Mouse (Mus musculus): ENCODE results near the gene Psmd9. TPM values are rescaled to one million over a fixed set of nuclear protein-coding genes. Genes with fewer than 3 reads are reported as not detected.

Gene Psmd9
- polyA plus RNA-seq, 1 experiment from 2014 or later = 92.0 TPM

- DNase-seq (ENCODE audit: low spot score) = peak; percentile 60
- Histone ChIP-seq H3K36me3 (peaks cover 29% of the 10 kb centered on the region), H3K9me3 (replicated peaks) (no peaks in the 10 kb centered on the region), H3K4me1 (peaks cover 62% of the 10 kb centered on the region), H3K27ac (peak overlapping the region; percentile 100), H3K4me3 (peak overlapping the region; percentile 99), H3K27me3 (ENCODE audit: low read depth, poor library complexity, severe bottlenecking) (no peaks in the 10 kb centered on the region)
- WGBS = under 1% methylated on average over 28 of the region's 28 CpGs
Measured at GRCm38 (mm10) chr5:123139722-123140627, 29.2 kb upstream of the Psmd9 start.

- peak; percentile 92 for DNase-seq (ENCODE audit: low spot score)
- peaks cover 62% of the 10 kb centered on the region for H3K4me1 ChIP-seq
- under 1% methylated on average over 31 of the region's 31 CpGs for WGBS
Measured at GRCm38 (mm10) chr5:123140694-123141554, 28.3 kb upstream of the Psmd9 start.

DNA sequence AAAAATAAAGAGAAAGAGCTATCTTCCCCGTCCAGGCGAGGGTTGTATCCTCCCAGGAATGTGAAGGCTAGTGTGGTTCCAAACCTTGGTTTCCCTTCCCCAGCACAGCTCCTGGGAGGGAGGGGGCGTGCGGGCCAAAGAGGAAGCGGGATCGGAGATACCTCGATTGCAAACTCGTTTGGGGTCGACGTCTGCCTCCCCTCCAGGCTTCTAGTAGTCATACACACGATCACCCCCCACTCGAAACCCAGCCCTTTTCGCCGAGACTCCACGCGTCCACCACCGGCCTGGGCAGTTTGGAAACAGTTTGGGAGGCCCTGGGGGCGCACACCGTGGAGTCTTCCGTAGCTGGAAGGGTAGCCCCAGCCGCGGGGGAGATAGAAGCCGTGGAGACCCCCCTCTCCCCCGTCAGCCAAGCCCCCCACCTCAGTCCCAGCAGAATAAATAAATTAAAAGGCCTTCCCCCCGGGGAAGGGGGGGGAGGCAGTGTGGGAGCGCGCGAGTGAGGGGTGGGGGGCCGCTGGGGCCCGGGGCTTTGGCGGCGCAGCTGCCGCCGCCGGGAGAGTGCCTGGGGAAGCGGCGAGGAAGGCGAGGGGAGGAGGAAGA lies 27.6 kb upstream of the Psmd9 start:
- peaks cover 33% of the 10 kb centered on the region for H3K36me3 ChIP-seq
- H3K4me3 ChIP-seq = peak overlapping the region; percentile 99
- H3K27me3 ChIP-seq (ENCODE audit: low read depth, poor library complexity, severe bottlenecking) = no peaks in the 10 kb centered on the region
- H3K9me3 ChIP-seq (replicated peaks) = no peaks in the 10 kb centered on the region
- peak overlapping the region; percentile 100 for H3K27ac ChIP-seq
- H3K4me1 ChIP-seq = peaks cover 60% of the 10 kb centered on the region
- under 1% methylated on average over 38 of the region's 38 CpGs for WGBS
- peak; percentile 76 for DNase-seq (ENCODE audit: low spot score)

More at GRCm38 (mm10) chr5:123140694-123141554, 28.3 kb upstream of the Psmd9 start:
- Histone ChIP-seq H3K27ac (peak overlapping the region; percentile 100), H3K36me3 (peaks cover 28% of the 10 kb centered on the region), H3K27me3 (ENCODE audit: low read depth, poor library complexity, severe bottlenecking) (no peaks in the 10 kb centered on the region), H3K4me3 (peak overlapping the region; percentile 99), H3K9me3 (replicated peaks) (no peaks in the 10 kb centered on the region)

DNA sequence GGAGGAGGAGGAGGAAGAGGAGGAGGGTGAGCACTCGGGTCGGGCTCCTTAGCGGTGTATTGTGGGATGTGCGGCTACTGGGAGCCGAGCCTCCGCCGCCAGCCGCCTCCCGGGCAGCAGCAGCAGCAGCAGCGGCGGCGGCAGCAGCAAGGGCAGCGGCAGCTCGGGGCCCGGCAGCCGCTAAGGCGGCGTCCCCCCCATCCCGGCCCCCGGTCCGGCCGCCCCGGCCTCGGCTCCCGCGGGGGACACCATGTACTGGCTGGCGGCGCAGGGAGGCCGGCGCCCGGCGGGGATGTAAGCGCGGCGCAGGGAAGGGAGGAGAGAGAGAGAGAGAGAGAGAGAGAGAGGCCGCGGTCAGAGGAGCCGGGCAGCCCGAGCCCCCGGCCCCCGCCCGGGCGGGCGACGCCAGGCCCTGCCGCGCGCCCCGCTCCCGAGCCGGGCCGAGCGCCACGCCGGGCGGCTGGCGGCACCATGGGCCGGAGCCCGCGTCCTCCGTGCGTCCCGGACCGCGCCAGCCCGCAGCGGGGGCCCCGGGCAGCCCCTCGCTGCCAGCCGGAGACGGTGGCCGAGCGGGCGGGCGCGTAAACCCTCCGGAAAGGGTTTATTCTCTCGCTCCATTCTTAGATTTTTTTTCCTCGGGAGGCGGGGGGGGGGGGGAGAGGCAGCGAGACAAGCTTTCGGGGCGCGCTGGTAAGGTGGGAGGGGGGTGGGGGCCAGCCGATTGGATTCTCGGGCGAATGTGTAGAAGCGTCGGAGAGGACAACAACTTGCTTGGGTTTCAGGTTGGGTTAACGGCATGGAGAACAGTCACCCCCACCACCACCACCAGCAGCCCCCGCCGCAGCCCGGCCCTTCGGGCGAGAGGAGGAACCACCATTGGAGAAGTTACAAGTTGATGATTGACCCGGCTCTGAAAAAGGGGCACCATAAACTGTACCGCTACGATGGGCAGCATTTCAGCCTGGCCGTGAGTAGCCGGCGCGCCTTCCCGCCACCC lies 26.8 kb upstream of the Psmd9 start, which contains the start of gene Setd1b:
Gene Setd1b (plus strand): TSS at position 33 of the 997 bp plus-strand sequence.
- no peaks in the 10 kb centered on the region for H3K27me3 ChIP-seq (ENCODE audit: low read depth, poor library complexity, severe bottlenecking)
- DNase-seq (ENCODE audit: low spot score) = peak; percentile 60
- peak within 1 kb of the TSS; percentile 100 for H3K27ac ChIP-seq
- peaks cover 37% of the 10 kb centered on the region for H3K36me3 ChIP-seq
- peak within 1 kb of the TSS; percentile 99 for H3K4me3 ChIP-seq
- under 1% methylated on average over 88 of the region's 103 CpGs for WGBS
- no peaks in the 10 kb centered on the region for H3K9me3 ChIP-seq (replicated peaks)
- H3K4me1 ChIP-seq = peaks cover 53% of the 10 kb centered on the region

DNA sequence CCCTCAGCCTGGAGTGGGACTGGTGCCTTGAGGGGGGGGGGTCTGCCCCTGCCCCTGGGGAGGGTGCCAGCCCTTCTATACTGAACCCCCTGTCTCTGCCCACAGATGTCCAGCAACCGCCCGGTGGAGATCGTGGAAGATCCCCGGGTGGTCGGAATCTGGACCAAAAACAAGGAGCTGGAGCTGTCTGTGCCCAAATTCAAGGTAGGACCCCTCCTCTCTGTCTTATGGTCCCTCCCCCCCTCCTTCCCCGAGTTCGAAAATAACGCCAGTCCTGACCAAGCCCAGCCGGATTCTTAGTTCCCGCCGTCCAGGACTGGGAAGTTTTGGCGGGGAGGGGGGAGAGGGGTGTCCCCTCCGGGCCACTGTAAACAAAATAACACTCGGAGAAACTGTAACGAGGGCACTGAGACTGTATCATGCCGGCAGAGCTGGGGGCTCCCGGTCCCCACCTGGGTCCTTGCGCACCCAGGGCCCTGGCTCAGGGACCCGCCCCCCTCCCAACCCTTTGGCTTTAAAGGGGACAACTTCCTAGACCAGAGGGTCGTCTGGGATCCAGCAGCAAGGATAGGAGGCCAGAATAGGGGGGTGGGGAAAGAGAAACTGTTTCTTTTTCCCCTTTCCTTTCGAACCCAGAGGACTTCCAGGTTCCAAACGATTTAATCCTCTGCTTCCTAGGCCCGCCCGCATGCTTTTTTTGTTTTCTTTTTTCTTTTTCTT lies 25.8 kb upstream of the Psmd9 start:
- H3K27me3 ChIP-seq (ENCODE audit: low read depth, poor library complexity, severe bottlenecking) = no peaks in the 10 kb centered on the region
- H3K9me3 ChIP-seq (replicated peaks) = no peaks in the 10 kb centered on the region
- peak overlapping the region; percentile 99 for H3K4me3 ChIP-seq
- peaks cover 49% of the 10 kb centered on the region for H3K4me1 ChIP-seq
- peak; percentile 65 for DNase-seq (ENCODE audit: low spot score)
- 2% methylated on average over 24 of the region's 24 CpGs for WGBS
- H3K27ac ChIP-seq = peak overlapping the region; percentile 100
- H3K36me3 ChIP-seq = peaks cover 44% of the 10 kb centered on the region

DNA sequence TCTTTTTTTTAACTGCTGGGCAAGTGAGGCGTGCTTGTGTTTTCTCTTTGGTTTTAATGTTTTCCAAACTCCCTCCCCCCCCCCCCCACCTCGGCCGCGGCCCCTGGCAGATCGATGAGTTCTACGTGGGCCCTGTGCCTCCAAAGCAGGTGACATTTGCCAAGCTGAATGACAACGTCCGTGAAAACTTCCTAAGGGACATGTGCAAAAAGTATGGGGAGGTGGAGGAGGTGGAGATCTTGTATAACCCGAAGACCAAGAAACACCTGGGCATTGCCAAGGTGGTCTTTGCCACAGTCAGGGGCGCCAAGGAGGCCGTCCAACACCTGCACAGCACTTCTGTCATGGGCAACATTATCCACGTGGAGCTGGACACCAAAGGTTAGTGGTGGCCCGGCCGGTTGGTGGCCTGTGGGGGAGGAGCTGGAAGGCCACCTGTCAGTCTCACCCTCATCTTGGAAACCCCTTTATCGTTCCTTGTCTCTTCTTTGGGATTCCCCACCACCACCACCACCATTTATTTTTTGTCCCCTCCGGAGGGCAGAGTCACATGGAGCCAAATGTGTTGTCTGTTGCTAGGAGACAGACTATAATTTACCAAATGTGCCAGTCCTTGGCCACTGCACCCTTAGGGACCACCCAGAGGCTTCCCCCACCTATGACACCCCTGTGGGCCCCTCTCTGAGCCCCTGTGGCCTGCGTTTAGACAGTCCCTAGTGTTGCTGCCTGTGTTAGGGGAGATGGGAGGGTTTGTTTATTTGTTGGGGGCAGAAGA lies 25.1 kb upstream of the Psmd9 start:
- 8% methylated on average over 17 of the region's 17 CpGs for WGBS
- peak overlapping the region; percentile 99 for H3K4me3 ChIP-seq
- peaks cover 51% of the 10 kb centered on the region for H3K36me3 ChIP-seq
- H3K27ac ChIP-seq = peak overlapping the region; percentile 100; the same call in 1 of the 2 replicates
- no peaks in the 10 kb centered on the region for H3K27me3 ChIP-seq (ENCODE audit: low read depth, poor library complexity, severe bottlenecking)
- DNase-seq (ENCODE audit: low spot score) = peak; percentile 46
- H3K9me3 ChIP-seq (replicated peaks) = no peaks in the 10 kb centered on the region
- peaks cover 52% of the 10 kb centered on the region for H3K4me1 ChIP-seq

- 43% methylated on average over 20 of the region's 20 CpGs for WGBS
- H3K36me3 ChIP-seq = peaks cover 59% of the 10 kb centered on the region
- DNase-seq (ENCODE audit: low spot score) = no peak
- no peaks in the 10 kb centered on the region for H3K27me3 ChIP-seq (ENCODE audit: low read depth, poor library complexity, severe bottlenecking)
- H3K4me3 ChIP-seq = peak overlapping the region; percentile 99
- H3K9me3 ChIP-seq (replicated peaks) = no peaks in the 10 kb centered on the region
- H3K4me1 ChIP-seq = peaks cover 57% of the 10 kb centered on the region
- H3K27ac ChIP-seq = 0 out of 2 replicates have a peak overlapping the region, but pooled peaks have one; percentile 100
Measured at GRCm38 (mm10) chr5:123144746-123145590, 24.2 kb upstream of the Psmd9 start.

DNA sequence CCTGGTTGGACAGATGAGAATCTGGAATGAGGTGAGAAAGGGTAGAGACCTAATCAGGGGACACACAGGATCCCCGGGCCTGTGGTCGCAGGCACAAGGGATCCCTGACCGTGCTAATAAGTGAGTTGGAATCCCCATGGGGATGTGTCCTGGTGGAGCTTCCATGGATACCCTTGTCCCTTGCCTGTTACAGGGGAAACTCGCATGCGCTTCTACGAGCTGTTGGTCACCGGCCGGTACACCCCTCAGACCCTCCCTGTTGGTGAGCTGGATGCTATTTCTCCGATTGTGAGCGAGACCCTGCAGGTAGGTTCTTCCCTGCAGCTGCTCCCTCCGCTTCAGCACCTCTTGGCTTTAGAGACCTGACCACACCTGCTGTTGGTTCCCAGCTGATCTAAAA lies 22.9 kb upstream of the Psmd9 start:
- DNase-seq (ENCODE audit: low spot score) = no peak
- Histone ChIP-seq H3K27ac (no peak overlapping the region), H3K4me3 (peak overlapping the region; percentile 99; the same call in 1 of the 2 replicates), H3K9me3 (replicated peaks) (no peaks in the 10 kb centered on the region), H3K27me3 (ENCODE audit: low read depth, poor library complexity, severe bottlenecking) (no peaks in the 10 kb centered on the region), H3K36me3 (peaks cover 73% of the 10 kb centered on the region), H3K4me1 (peaks cover 71% of the 10 kb centered on the region)
- WGBS = 87% methylated on average over 11 of the region's 11 CpGs

GRCm38 (mm10) chr5:123147569-123147968 lies 21.6 kb upstream of the Psmd9 start:
- Histone ChIP-seq H3K4me1 (peaks cover 75% of the 10 kb centered on the region), H3K36me3 (peaks cover 85% of the 10 kb centered on the region), H3K27ac (no peak overlapping the region), H3K27me3 (ENCODE audit: low read depth, poor library complexity, severe bottlenecking) (no peaks in the 10 kb centered on the region), H3K9me3 (replicated peaks) (no peaks in the 10 kb centered on the region), H3K4me3 (no peak overlapping the region)
- no peak for DNase-seq (ENCODE audit: low spot score)
- WGBS = 83% methylated on average over 17 of the region's 17 CpGs

Data from limb, embryonic 10.5 days (tissue).